Mouse (Mus musculus) kidney, adult 18-20 months (tissue): ENCODE data around the gene AI597479.
"Not testable (repeated sequence)": the region's sequence is repeated elsewhere in the genome, so short reads cannot be mapped to it uniquely, and the experiment has no call there.

Source experiments
- DNase-seq: peaks from one replicate; pipeline ENCODE4 v3.0.0; 2021

AI597479 gene

GRCm38 (mm10) chr1:43127196-43127595, 28.7 kb downstream of the AI597479 start:
- peak; percentile 0 for DNase-seq

GRCm38 (mm10) chr1:43127820-43128610, 29.5 kb downstream of the AI597479 start:
- no peak for DNase-seq

GRCm38 (mm10) chr1:43130219-43130981, 31.9 kb downstream of the AI597479 start:
- no peak for DNase-seq

GRCm38 (mm10) chr1:43131591-43131990, 33.1 kb downstream of the AI597479 start:
- no peak for DNase-seq

- DNase-seq = not testable (repeated sequence)
These were observed 38.0 kb downstream of the AI597479 start for GRCm38 (mm10) chr1:43136488-43137029.

GRCm38 (mm10) chr1:43137334-43137733, 38.8 kb downstream of the AI597479 start:
- DNase-seq = no peak

- no peak for DNase-seq
These were observed 39.8 kb downstream of the AI597479 start for GRCm38 (mm10) chr1:43138268-43138812.

GRCm38 (mm10) chr1:43139587-43140266, 41.2 kb downstream of the AI597479 start:
- peak; percentile 89 for DNase-seq

DNA sequence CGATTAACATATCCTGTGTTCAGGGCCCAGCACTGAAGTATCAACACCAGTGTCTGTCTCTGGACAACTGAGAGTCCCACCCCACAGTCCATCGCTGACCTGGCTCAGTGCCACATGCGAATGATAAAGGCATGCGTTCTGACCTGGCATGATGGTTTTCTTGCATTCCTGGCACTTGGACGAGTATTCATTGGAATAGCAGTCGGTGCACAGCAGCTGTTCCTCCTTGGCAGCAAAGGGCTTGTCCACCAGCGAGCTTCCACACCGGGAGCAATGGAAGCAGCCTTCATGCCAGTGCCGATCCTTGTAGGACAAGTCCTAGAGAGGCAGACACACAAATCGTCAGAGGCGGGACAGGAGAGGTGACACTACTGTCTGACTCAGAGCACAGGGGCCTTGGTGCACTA, 43.0 kb downstream of the AI597479 start:
- no peak for DNase-seq

DNA sequence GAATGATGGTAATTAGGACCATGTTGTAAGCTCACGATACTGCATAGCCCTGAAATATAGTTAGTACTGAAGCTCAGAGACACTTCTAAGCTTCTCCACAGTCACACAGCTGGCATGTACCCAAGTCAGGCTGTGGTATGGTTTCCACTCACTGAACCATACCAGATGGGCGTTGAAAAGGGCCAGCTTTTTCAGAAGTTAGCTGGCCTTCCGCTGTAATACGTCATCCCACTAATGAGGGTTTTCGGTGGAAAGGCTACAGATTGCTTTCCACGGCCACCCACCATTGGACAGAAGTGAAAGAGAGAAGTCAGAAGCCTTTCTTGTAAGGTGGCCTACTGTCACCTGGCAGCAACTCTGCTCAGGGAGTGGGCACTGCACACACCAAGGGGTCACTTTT, 44.3 kb downstream of the AI597479 start:
- DNase-seq = no peak

- DNase-seq = no peak
These were observed 44.8 kb downstream of the AI597479 start for GRCm38 (mm10) chr1:43143284-43143683.

DNA sequence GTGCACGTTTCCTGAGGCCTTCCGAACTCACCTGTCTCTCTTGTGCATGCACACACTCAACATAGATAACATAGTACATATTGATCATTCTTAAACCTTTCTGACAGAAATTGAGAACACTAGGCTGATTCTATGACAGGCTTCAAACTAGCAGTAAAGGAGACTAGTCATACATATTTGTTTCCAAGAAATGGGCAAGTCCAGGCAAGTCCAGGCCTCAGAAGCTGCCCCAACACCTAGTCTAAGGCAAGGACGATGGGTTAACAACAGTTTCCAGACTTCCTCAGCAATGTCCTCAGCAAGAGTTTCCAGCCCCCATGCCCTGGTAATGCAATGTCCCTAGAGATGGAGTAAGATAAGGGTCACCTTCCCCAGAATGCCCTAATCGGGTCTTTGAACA, 45.3 kb downstream of the AI597479 start:
- no peak for DNase-seq

GRCm38 (mm10) chr1:43144338-43144906, 45.9 kb downstream of the AI597479 start:
- no peak for DNase-seq

- DNase-seq = no peak
These were observed 46.9 kb downstream of the AI597479 start for GRCm38 (mm10) chr1:43145388-43145787.

DNA sequence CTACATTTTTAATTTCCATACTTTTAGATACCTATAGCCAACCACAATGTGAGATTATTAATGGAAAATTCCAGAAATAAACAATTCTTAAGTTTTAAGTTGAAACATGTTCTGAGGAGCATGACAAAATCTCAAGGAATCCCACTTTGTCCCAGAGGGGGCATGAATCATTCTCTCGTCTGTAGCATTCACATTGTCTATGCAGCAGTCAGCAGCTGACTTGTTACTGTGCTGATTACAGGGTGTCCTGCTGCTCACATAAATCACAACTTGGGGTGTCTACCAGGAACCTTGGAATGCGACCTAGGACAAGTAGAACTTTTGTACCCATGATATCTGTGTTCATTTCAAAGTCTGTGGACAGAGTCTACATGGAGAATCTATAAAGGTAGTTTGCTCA, 49.0 kb downstream of the AI597479 start:
- no peak for DNase-seq

DNA sequence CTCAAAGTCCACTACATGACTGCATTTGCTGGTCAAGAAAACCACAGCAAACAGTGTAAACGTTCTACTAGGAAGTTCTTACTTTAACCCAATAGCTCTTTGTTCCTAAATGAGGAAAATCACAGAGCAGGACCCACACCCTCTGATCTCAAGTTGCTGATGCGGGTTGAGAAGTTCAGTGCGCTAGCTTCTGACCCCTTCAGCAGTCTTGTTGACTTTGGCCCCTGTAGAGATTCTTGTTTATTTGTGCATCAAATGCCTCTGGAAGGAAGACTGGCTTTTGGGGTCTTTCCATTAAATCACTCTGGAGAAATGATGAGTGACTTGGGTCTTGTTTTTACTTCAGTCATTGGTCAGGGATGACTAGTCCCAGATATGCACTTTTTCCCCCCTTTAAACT, 51.7 kb downstream of the AI597479 start:
- no peak for DNase-seq

DNA sequence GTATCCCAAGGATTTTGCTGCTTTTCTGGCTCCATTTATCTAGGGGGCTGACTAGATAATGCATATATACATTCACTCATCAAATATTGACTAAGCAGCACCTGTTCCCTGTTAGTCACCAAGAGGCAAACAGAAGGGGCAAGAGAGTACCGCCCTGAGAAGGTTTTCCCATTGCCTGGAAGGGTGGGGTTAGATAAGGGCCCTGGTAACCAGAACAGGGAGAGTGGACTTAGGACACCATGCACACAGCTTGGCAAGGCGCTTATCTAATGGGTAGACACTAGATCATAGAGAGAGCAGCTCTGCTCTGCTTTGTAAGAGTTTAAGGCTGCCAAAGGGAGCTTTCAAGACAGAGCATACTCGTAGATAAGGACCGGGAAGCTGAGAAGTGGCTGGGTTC, 54.1 kb downstream of the AI597479 start:
- DNase-seq = no peak

DNA sequence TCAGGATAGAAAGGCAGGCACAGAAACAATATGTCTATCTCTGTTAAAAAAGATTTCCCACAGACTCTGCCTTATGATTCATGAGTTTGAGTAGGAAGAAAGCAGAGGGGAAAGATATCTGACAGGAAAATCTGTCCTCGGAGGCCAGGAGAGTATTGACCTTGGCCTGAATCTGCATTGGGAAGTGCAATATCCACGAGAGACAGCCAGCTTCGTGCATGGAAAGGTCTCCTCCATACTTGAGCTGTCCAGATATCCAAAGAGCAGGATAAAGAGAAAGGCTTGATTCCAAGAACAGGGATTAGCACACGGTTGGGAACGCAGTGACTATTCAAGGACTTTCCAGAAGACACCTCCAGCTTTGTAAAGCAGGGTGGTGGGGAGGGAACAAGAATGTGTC, 55.0 kb downstream of the AI597479 start:
- no peak for DNase-seq

DNA sequence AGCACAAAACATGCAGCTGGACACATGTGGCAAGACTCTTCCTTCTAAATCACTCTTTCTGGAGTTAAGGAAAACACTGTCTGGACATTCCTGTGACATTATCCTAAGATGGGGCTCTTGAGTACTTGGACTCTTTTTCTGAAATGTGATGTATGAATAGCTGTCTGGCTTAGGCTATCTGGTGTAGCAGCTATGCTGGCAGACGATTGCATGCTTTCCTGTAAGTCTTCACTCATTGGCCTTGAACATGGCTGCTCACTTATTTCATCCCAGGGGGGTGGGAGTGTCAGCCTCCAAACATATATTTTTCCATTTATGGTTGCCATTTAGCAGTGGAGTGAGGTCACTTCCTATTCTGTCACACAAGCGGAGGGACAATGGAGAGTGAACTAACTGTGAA, 56.0 kb downstream of the AI597479 start:
- DNase-seq = no peak

DNA sequence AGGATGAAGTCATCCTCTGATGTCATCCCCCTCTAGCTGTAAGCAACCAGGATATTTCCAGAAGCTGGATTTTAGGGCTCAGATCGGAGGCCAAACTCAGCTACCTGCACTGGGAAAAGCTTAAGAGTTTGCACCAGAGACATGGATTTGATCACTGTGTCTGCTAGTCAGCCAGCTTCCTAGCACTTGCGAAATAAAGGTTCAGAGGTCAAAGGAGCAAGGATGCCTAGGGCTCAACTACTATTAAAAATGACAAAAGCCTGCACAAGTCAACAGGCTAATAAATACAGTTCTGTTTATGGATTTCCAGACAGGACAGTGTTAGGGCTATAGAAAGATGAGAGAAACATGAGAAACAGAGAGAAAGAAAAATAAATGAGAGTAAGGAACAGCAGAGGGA, 59.4 kb downstream of the AI597479 start:
- no peak for DNase-seq

- no peak for DNase-seq
These were observed 60.9 kb downstream of the AI597479 start for GRCm38 (mm10) chr1:43159429-43159828.

GRCm38 (mm10) chr1:43162394-43162793, 63.9 kb downstream of the AI597479 start:
- no peak for DNase-seq

GRCm38 (mm10) chr1:43163084-43163466, 64.6 kb downstream of the AI597479 start:
- no peak for DNase-seq
